Mouse (Mus musculus) naive thymus-derived CD4-positive, alpha-beta T cell, adult 2 months (primary cell): ENCODE data around the gene Deaf1.

Source experiments
- DNase-seq: peaks from one replicate; pipeline ENCODE4 v3.0.0-alpha.2; 2011; ENCODE audit warnings: low read depth

Deaf1 gene

GRCm38 (mm10) chr7:141327469-141328372 lies at the start of gene Deaf1, which contains the start of gene Tmem80:
TSS of gene Deaf1 (minus strand) at chr7:141327690.
TSS of gene Tmem80 (plus strand) at chr7:141327739.
- peak; percentile 99 for DNase-seq

GRCm38 (mm10) chr7:141374399-141374798 lies 46.9 kb upstream of the Deaf1 start:
- no peak for DNase-seq

- no peak for DNase-seq
Measured at GRCm38 (mm10) chr7:141373611-141374010, 46.1 kb upstream of the Deaf1 start.

GRCm38 (mm10) chr7:141371942-141372595 lies 44.6 kb upstream of the Deaf1 start:
- DNase-seq = no peak

GRCm38 (mm10) chr7:141369918-141370317 lies 42.4 kb upstream of the Deaf1 start:
- DNase-seq = peak; percentile 41

GRCm38 (mm10) chr7:141367358-141367757 lies 39.9 kb upstream of the Deaf1 start:
- DNase-seq = no peak

GRCm38 (mm10) chr7:141365049-141365445 lies 37.6 kb upstream of the Deaf1 start:
- no peak for DNase-seq

- no peak for DNase-seq
Measured at GRCm38 (mm10) chr7:141364349-141365048, 37.0 kb upstream of the Deaf1 start.

- DNase-seq = no peak
Measured at GRCm38 (mm10) chr7:141363752-141364125, 36.2 kb upstream of the Deaf1 start.

GRCm38 (mm10) chr7:141363106-141363751 lies 35.7 kb upstream of the Deaf1 start:
- DNase-seq = peak; percentile 89

- DNase-seq = peak; percentile 68
Measured at GRCm38 (mm10) chr7:141361510-141361909, 34.0 kb upstream of the Deaf1 start.

GRCm38 (mm10) chr7:141356971-141357370 lies 29.5 kb upstream of the Deaf1 start:
- DNase-seq = no peak

GRCm38 (mm10) chr7:141355626-141356326 lies 28.3 kb upstream of the Deaf1 start:
- no peak for DNase-seq

GRCm38 (mm10) chr7:141355051-141355450 lies 27.6 kb upstream of the Deaf1 start:
- DNase-seq = no peak

GRCm38 (mm10) chr7:141351061-141351460 lies 23.6 kb upstream of the Deaf1 start:
- no peak for DNase-seq

GRCm38 (mm10) chr7:141344787-141345186 lies 17.3 kb upstream of the Deaf1 start:
- DNase-seq = peak; percentile 71

- no peak for DNase-seq
Measured at GRCm38 (mm10) chr7:141343696-141344095, 16.2 kb upstream of the Deaf1 start.

- no peak for DNase-seq
Measured at GRCm38 (mm10) chr7:141343230-141343629, 15.7 kb upstream of the Deaf1 start.

- no peak for DNase-seq
Measured at GRCm38 (mm10) chr7:141341689-141342226, 14.3 kb upstream of the Deaf1 start.

- no peak for DNase-seq
Measured at GRCm38 (mm10) chr7:141340476-141340875, 13.0 kb upstream of the Deaf1 start.

GRCm38 (mm10) chr7:141340023-141340422 lies 12.5 kb upstream of the Deaf1 start:
- no peak for DNase-seq
